16 mouse cellular contexts compared by ENCODE assay signal in the genomic region with DNA sequence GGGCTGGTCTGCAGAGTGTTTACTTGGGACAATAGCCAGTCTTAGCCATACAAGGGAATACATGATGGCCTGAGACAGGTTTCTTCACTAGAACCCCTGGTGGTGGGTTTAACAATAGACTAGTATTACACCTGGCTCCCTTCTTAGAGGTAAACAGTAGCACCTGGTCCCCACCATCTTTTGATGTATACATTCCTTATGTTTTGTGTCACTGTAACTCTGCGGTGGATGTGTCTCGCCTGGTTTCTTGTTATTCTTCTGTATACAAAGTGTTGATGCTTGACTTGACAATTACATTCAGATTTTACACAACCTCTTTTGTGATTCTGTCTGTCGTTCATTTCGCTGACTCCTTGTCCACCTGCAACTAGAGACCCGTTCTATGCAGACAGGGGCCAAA. TPM values are rescaled to one million over a fixed set of nuclear protein-coding genes. Genes with fewer than 3 reads are reported as not detected.
DNase-seq lines count a peak whose midpoint lies in the region.
"Had no signal": no experiment of that assay in that cellular context is flagged by ENCODE, and none has a peak within 500 bp of the region (broad histone marks: within the 10 kb centered on the region; RNA-seq: fewer than 3 reads in every experiment).

No protein-coding gene starts in this region.

- peak; percentile 78 for DNase-seq in ES-CJ7 (ENCODE audit: low read depth, low spot score)
- DNase-seq in R1 (ENCODE audit: low read depth, low spot score), result peak; percentile 93
- DNase-seq in left cerebral cortex, adult 18-20 months (ENCODE audit: low spot score in 2 of 2), result no peak
- DNase-seq in cerebellum, adult 11-12 months, result no peak
- no peak for DNase-seq in kidney, postnatal 14 days
- DNase-seq: adrenal gland, adult 8-10 months; adrenal gland, postnatal 14 days; adrenal gland, postnatal 36 days; cerebellum, adult 18-20 months; cerebellum, adult 8-10 months; cerebellum, adult 9-11 months; cerebellum, postnatal 14 days; cerebellum, postnatal 36 days; embryo, embryonic 11 days had no signal

RNA-seq across cellular contexts. Expression of a gene that starts 3.6 kb away (rescaled TPM):
- not detected for total RNA-seq in left cerebral cortex, adult 18-20 months (2021)
- total RNA-seq: adrenal gland, adult 18-20 months; adrenal gland, adult 8-10 months; adrenal gland, postnatal 14 days; adrenal gland, postnatal 36 days; common myeloid progenitor, adult 5-6 weeks had no signal

RNA-seq across cellular contexts. Expression of a gene that starts 9.4 kb away (rescaled TPM):
- total RNA-seq in left cerebral cortex, adult 18-20 months (2021), result not detected
- total RNA-seq: adrenal gland, adult 18-20 months; adrenal gland, adult 8-10 months; adrenal gland, postnatal 14 days; adrenal gland, postnatal 36 days; common myeloid progenitor, adult 5-6 weeks had no signal

RNA-seq across cellular contexts. Expression of a gene that starts 29.6 kb away (rescaled TPM):
- total RNA-seq in left cerebral cortex, adult 18-20 months (2021), result not detected
- total RNA-seq: adrenal gland, adult 18-20 months; adrenal gland, adult 8-10 months; adrenal gland, postnatal 14 days; adrenal gland, postnatal 36 days; common myeloid progenitor, adult 5-6 weeks had no signal

RNA-seq across cellular contexts. Expression of a gene that starts 47.2 kb away (rescaled TPM):
- total RNA-seq in left cerebral cortex, adult 18-20 months (2021), result not detected
- total RNA-seq: adrenal gland, adult 18-20 months; adrenal gland, adult 8-10 months; adrenal gland, postnatal 14 days; adrenal gland, postnatal 36 days; common myeloid progenitor, adult 5-6 weeks had no signal

RNA-seq across cellular contexts. Expression of a gene that starts 54.2 kb away (rescaled TPM):
- total RNA-seq in left cerebral cortex, adult 18-20 months (2021), result not detected
- total RNA-seq: adrenal gland, adult 18-20 months; adrenal gland, adult 8-10 months; adrenal gland, postnatal 14 days; adrenal gland, postnatal 36 days; common myeloid progenitor, adult 5-6 weeks had no signal

Comparison
In these comparisons a context has a peak if more than half of its experiments do, and no peak if none do; other contexts are left out.
1. DNase-seq: peak in ES-CJ7 (single experiment) and R1 (single experiment); none in left cerebral cortex, adult 18-20 months (0 of 2), cerebellum, adult 11-12 months (single experiment) and kidney, postnatal 14 days (single experiment).